20 mouse cellular contexts compared by ENCODE assay signal in the genomic region with DNA sequence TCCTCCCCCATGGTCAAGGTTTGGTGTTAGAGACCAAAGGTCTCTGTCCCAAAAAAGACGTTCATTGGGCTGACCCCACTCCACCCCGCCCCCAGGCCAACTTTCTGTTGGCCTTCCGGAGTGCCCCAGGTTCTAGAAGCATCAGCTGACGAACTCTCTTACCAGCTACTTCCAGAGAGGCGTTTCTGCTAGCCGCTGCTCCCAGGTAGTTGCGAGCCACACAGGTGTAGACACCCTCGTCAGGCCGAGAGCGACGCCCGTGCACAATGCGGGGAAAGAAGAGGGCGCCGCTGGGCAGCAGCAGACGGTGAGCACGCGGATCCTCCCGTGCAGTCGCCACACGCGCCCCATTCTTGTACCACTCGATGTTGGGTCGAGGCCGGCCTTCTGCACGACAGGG. TPM values are rescaled to one million over a fixed set of nuclear protein-coding genes. Genes with fewer than 3 reads are reported as not detected.
DNase-seq lines count a peak whose midpoint lies in the region; ATAC-seq and TF ChIP-seq lines count a peak whose summit lies in the region.
"Had no signal": no experiment of that assay in that cellular context is flagged by ENCODE, and none has a peak within 500 bp of the region (broad histone marks: within the 10 kb centered on the region; RNA-seq: fewer than 3 reads in every experiment).

No protein-coding gene starts in this region.

- H3K4me1 ChIP-seq in liver, embryonic 12.5 days, result no peaks in the 10 kb centered on the region
- no peaks in the 10 kb centered on the region for H3K4me1 ChIP-seq in liver, embryonic 11.5 days (replicated peaks; ENCODE audit: control insufficient read depth, insufficient read depth, low read length)
- peaks cover 48% of the 10 kb centered on the region for H3K4me1 ChIP-seq in E14TG2a.4 (replicated peaks; ENCODE audit: low read depth, low read length)
- peaks cover 14% of the 10 kb centered on the region for H3K4me1 ChIP-seq in neural tube, embryonic 12.5 days
- H3K4me1 ChIP-seq: liver, embryonic 13.5 days had no signal

- H3K27ac ChIP-seq in liver, embryonic 12.5 days, result no peak overlapping the region
- H3K27ac ChIP-seq in liver, embryonic 11.5 days (ENCODE audit: low read depth, low read length), result no peak overlapping the region
- H3K27ac ChIP-seq in neural tube, embryonic 12.5 days, result no peak overlapping the region
- H3K27ac ChIP-seq: forebrain, embryonic 15.5 days; liver, embryonic 13.5 days had no signal

- H3K9me3 ChIP-seq in liver, embryonic 12.5 days (replicated peaks), result no peaks in the 10 kb centered on the region
- H3K9me3 ChIP-seq in liver, embryonic 11.5 days (ENCODE audit: control insufficient read depth, low read length), result no peaks in the 10 kb centered on the region
- no peaks in the 10 kb centered on the region for H3K9me3 ChIP-seq in E14TG2a.4 (ENCODE audit: low read length)
- H3K9me3 ChIP-seq in neural tube, embryonic 12.5 days, result no peaks in the 10 kb centered on the region
- H3K9me3 ChIP-seq: forebrain, embryonic 15.5 days; liver, embryonic 13.5 days had no signal

- H3K4me2 ChIP-seq in liver, embryonic 12.5 days, result peak overlapping the region; percentile 4; the same call in 1 of the 2 replicates
- no peak overlapping the region for H3K4me2 ChIP-seq in liver, embryonic 11.5 days
- peak overlapping the region; percentile 62 for H3K4me2 ChIP-seq in neural tube, embryonic 12.5 days (replicated peaks)
- H3K4me2 ChIP-seq: forebrain, embryonic 15.5 days; liver, embryonic 13.5 days had no signal

- WGBS in liver, embryonic 12.5 days (ENCODE audit: insufficient replicate concordance), result 15% methylated on average over 26 of the region's 26 CpGs
- 15% methylated on average over 26 of the region's 26 CpGs for WGBS in liver, embryonic 11.5 days
- whole genome bisulfite sequencing in neural tube, embryonic 12.5 days, result 14% methylated on average over 26 of the region's 26 CpGs

- peaks cover 82% of the 10 kb centered on the region for H3K27me3 ChIP-seq in liver, embryonic 12.5 days (replicated peaks)
- H3K27me3 ChIP-seq in liver, embryonic 11.5 days (replicated peaks; ENCODE audit: control insufficient read depth, insufficient read depth, low read length), result peaks cover 68% of the 10 kb centered on the region
- peaks cover 93% of the 10 kb centered on the region for H3K27me3 ChIP-seq in E14TG2a.4 (ENCODE audit: insufficient read depth, low read length)
- peaks cover 63% of the 10 kb centered on the region for H3K27me3 ChIP-seq in neural tube, embryonic 12.5 days (replicated peaks)

- no peak for ATAC-seq in liver, embryonic 12.5 days
- ATAC-seq in liver, embryonic 11.5 days (replicated peaks; ENCODE audit: low FRiP score), result no peak
- no peak for ATAC-seq in neural tube, embryonic 12.5 days (ENCODE audit: low FRiP score, low read depth)
- ATAC-seq: activated CD4-positive, CD25-positive, alpha-beta regulatory T cell, adult 4 months; forebrain, embryonic 15.5 days; intestine, postnatal 0 days had no signal

- DNase-seq in liver, embryonic 11.5 days (ENCODE audit: low spot score), result no peak
- DNase-seq in ZHBTc4 (ENCODE audit: low read depth, low spot score), result peak; percentile 18
- DNase-seq in thymus, postnatal 4 days, result no peak
- no peak for DNase-seq in gastrocnemius, postnatal 4 days (ENCODE audit: low spot score in 2 of 2)
- DNase-seq: adrenal gland, postnatal 36 days; cerebellum, postnatal 10 days; heart, postnatal 14 days; kidney, postnatal 25 days; left cerebral cortex, postnatal 4 days; liver, embryonic 13.5 days; retina, postnatal 1 day had no signal

- no peaks in the 10 kb centered on the region for H3K36me3 ChIP-seq in liver, embryonic 12.5 days
- no peaks in the 10 kb centered on the region for H3K36me3 ChIP-seq in liver, embryonic 11.5 days (ENCODE audit: control insufficient read depth, insufficient read depth, low read length)
- H3K36me3 ChIP-seq in E14TG2a.4 (ENCODE audit: insufficient read depth, low read length), result no peaks in the 10 kb centered on the region
- no peaks in the 10 kb centered on the region for H3K36me3 ChIP-seq in neural tube, embryonic 12.5 days
- H3K36me3 ChIP-seq: forebrain, embryonic 15.5 days; liver, embryonic 13.5 days had no signal

- no peak overlapping the region for H3K9ac ChIP-seq in liver, embryonic 12.5 days
- no peak overlapping the region for H3K9ac ChIP-seq in liver, embryonic 11.5 days (ENCODE audit: low read depth, low read length)
- no peak overlapping the region for H3K9ac ChIP-seq in neural tube, embryonic 12.5 days
- H3K9ac ChIP-seq: forebrain, embryonic 15.5 days; liver, embryonic 13.5 days had no signal

- no peak overlapping the region for H3K4me3 ChIP-seq in liver, embryonic 12.5 days
- no peak overlapping the region for H3K4me3 ChIP-seq in liver, embryonic 11.5 days (ENCODE audit: low read depth, low read length)
- peak overlapping the region; percentile 53 for H3K4me3 ChIP-seq in E14TG2a.4 (replicated peaks; ENCODE audit: low read length)
- peak overlapping the region; percentile 16 for H3K4me3 ChIP-seq in neural tube, embryonic 12.5 days
- H3K4me3 ChIP-seq: erythroblast, embryonic 14.5 days; forebrain, embryonic 15.5 days; liver, embryonic 13.5 days had no signal

- TF ChIP-seq CTCF in E14TG2a.4 (conservative IDR thresholded peaks at IDR 0.05; ENCODE audit: low read length), result no peak

RNA-seq across cellular contexts. Expression of gene Robo3, which starts 3.7 kb away (rescaled TPM):
- 0.25 and 0.26 TPM in 2 replicates for polyA plus RNA-seq in liver, embryonic 12.5 days (2016; fragmentation: Nextera tagmentation; extraction: Ambion mirVana)
- polyA plus RNA-seq in liver, embryonic 11.5 days (2014; fragmentation: Nextera tagmentation; extraction: Ambion mirVana), result 0.18 and 0.32 TPM in 2 replicates
- polyA plus RNA-seq in neural tube, embryonic 12.5 days (2016; fragmentation: Nextera tagmentation; extraction: Ambion mirVana), result 124 and 127 TPM in 2 replicates
- total RNA-seq in gastrocnemius, postnatal 4 days (2021), result not detected
- total RNA-seq: heart, postnatal 14 days; neutrophil, adult 5-6 weeks had no signal
- polyA plus RNA-seq: activated CD4-positive, CD25-positive, alpha-beta regulatory T cell, adult 4 months; intestine, postnatal 0 days; stomach, embryonic 14.5 days had no signal

RNA-seq across cellular contexts. Expression of gene Robo4, which starts 27.6 kb away (rescaled TPM):
- 4.4 and 5.1 TPM in 2 replicates for polyA plus RNA-seq in liver, embryonic 12.5 days (2016; fragmentation: Nextera tagmentation; extraction: Ambion mirVana)
- polyA plus RNA-seq in liver, embryonic 11.5 days (2014; fragmentation: Nextera tagmentation; extraction: Ambion mirVana), result 7.6 and 8.5 TPM in 2 replicates
- polyA plus RNA-seq in neural tube, embryonic 12.5 days (2016; fragmentation: Nextera tagmentation; extraction: Ambion mirVana), result 9.9 and 10.1 TPM in 2 replicates
- total RNA-seq in gastrocnemius, postnatal 4 days (2021), result 10 to 100 TPM; 23.6 to 27.2 TPM
- total RNA-seq: neutrophil, adult 5-6 weeks had no signal
- polyA plus RNA-seq: activated CD4-positive, CD25-positive, alpha-beta regulatory T cell, adult 4 months had no signal

RNA-seq across cellular contexts. Expression of gene Msantd2, which starts 59.8 kb away (rescaled TPM):
- polyA plus RNA-seq in liver, embryonic 12.5 days (2016; fragmentation: Nextera tagmentation; extraction: Ambion mirVana), result 11.3 and 11.8 TPM in 2 replicates
- 13.2 and 17.7 TPM in 2 replicates for polyA plus RNA-seq in liver, embryonic 11.5 days (2014; fragmentation: Nextera tagmentation; extraction: Ambion mirVana)
- polyA plus RNA-seq in neural tube, embryonic 12.5 days (2016; fragmentation: Nextera tagmentation; extraction: Ambion mirVana), result 49.2 and 49.4 TPM in 2 replicates
- total RNA-seq in gastrocnemius, postnatal 4 days (2021), result 10 to 100 TPM; 17.7 to 19.5 TPM

Comparison
In these comparisons a context has a peak if more than half of its experiments do, and no peak if none do; other contexts are left out.
1. H3K4me3 ChIP-seq: peak in E14TG2a.4 (single experiment) and neural tube, embryonic 12.5 days (single experiment); none in liver, embryonic 12.5 days (single experiment) and liver, embryonic 11.5 days (single experiment).
2. RNA of gene Robo3, which starts 3.7 kb away (polyA plus RNA-seq): 124 to 127 TPM in neural tube, embryonic 12.5 days; 0.18 to 0.32 TPM in liver, embryonic 11.5 days and 0.25 to 0.26 TPM in liver, embryonic 12.5 days; every median in the first group is over 10 times any median in the second.